Mouse (Mus musculus) heart, postnatal 0 days (tissue): ENCODE measurements around the gene Casp2.

Experiments used
- CTCF ChIP-seq: IDR thresholded peaks from 2 replicates; pipeline ENCODE4 v1.5.1; 2016; ENCODE audit warnings: antibody characterized with exemption, control low read depth, low read depth
- EP300 ChIP-seq: IDR thresholded peaks from 2 replicates; pipeline ENCODE4 v1.6.1; 2016; ENCODE audit warnings: antibody characterized with exemption, low read depth

- no peak for TF ChIP-seq CTCF
- TF ChIP-seq EP300: no peak
Measured at GRCm38 (mm10) chr6:42245711-42246353, 19.0 kb upstream of the Casp2 start, which contains the start of gene Gstk1.
